ENCODE assay signal across 8 mouse cellular contexts in the genomic region with DNA sequence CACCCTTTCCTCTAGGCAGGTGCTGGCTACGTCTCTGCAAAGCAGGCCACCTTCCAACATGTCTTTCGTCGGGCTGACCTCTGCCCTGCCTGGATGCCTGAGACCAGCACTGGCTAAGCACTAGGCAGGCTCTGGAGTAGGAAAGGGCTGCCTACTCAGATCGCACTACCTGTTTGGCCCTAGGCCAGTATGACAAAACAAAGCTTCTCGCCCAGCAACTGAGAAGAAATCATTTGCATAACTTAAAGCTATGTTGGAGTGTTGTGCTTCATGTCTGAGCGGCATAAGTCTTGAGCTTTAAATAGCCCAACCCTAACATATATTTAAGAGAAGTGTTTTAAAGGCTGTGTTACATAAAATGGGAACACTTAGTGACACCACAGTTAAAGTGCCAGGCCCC.
DNase-seq lines count a peak whose midpoint lies in the region.

No protein-coding gene starts in this region.

- DNase-seq in cerebellum, postnatal 10 days: peak; percentile 17 to 34
- DNase-seq in cerebellum, adult 9-10 months: no peak
- DNase-seq in urinary bladder, postnatal 14 days (ENCODE audit: low spot score): peak; percentile 20
- no peak for DNase-seq in urinary bladder, postnatal 10 days (ENCODE audit: low spot score)
- peak; percentile 36 to 54 for DNase-seq in left cerebral cortex, postnatal 36 days (ENCODE audit: low spot score in 2 of 2)
- peak; percentile 24 for DNase-seq in yolk sac, embryonic 10.5 days (ENCODE audit: low spot score)
- no peak for DNase-seq in B cell, adult 2 months
- DNase-seq in urinary bladder, adult 18-20 months (ENCODE audit: low spot score in 2 of 2): no peak

- intact Hi-C loops in left cerebral cortex, postnatal 36 days (cut with DNase I): loop anchor here (5.0 to 10.0 kb wide), 2 partner anchors 111 to 188 kb away; partner anchors contain the start of gene Acvr2a

Comparison
In these comparisons a context has a peak if more than half of its experiments do, and no peak if none do; other contexts are left out.
1. DNase-seq: peak in cerebellum, postnatal 10 days (2 of 2), urinary bladder, postnatal 14 days (single experiment), left cerebral cortex, postnatal 36 days (2 of 2) and yolk sac, embryonic 10.5 days (single experiment); none in cerebellum, adult 9-10 months (single experiment), urinary bladder, postnatal 10 days (single experiment), B cell, adult 2 months (0 of 2) and urinary bladder, adult 18-20 months (0 of 2).